Mouse (Mus musculus): ENCODE data around the gene Zfp386.
"Not testable (repeated sequence)": the region's sequence is repeated elsewhere in the genome, so short reads cannot be mapped to it uniquely, and the experiment has no call there.

Gene Zfp386

DNA sequence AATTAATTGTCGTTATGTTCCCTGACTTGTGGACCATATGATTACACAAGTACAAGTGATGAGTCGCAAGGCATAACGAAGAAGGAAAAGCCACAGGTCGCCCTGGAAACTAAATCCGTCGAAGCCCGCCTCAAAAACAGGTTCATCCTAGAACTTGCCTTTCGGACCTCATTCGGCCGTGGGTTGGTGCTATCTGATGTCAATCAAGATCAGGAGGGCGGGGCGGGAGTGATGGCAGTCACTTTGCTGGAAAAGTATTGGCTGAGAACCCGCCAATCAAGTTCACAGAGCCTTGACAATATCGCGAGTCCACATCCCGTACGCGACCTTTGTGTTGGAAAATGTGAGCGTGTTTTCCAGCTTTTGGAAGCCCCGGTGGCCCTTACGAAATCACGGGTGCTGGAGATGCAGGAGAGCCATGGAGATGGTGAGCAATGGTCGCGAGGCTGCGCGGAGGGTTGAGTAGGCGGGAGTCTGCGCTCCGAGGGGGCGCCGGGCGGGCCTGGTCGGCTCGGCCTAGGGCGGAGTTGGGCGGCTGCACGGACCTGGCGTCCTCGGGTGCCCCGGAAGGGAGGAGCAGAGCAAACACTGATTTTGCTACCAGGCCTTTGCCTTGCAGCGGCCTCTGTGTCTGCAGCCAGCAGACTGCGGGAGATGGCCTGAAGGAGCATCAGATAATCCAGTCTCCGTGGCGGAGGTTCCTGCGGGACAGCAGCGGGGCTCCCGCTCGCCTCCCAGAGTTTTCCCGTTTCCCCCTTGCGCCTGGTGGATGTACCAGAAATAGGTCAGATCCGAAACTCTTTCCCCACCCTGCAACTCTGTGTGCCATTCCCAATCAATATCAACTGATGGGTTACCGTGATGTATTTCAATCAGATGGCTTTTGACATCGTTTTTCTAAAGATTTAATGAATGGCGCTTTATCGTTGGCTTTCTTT lies at the start of gene Zfp386:
Gene Zfp386 (plus strand): TSS at position 285 of the 938 bp plus-strand sequence.
- peak; percentile 98 to 100 for DNase-seq

DNA sequence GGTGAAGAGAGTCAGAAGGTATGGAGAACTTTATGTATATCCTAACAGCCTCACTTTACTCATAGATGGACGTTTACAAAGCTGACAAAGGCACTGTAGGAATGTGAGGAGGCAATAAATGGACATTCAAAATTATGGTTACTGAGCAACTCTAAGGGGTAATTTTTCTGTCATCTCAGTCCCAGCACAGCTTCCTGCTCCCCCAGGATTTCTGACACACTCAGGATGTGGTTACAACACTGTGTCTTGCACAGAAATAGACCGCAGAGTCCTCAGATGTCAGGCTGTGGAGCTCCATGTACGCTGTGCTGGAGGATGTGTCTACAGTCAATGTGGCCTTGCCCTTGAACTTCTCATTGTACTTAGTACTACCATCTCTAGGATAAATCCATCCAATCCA lies 47.7 kb upstream of the Zfp386 start:
- not testable (repeated sequence) for DNase-seq

DNA sequence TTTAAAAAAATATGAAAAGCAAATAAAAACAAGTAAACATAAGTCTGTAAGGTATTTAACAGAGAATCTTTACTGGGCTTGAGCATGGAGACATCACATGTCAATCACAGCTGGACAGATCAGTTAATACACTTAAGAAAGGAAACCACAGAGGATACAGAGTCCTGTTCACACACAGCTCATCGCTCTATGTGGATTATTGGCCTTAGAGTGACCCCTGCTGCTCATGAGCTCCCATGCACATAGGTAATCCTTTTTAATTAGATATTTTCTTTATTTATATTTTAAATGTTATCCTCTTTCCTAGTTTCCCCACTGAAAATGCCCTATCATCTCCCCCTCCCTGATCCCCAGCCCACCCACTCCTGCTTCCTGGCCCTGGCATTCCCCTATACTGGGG lies 44.6 kb upstream of the Zfp386 start:
- DNase-seq, result not testable (repeated sequence)

DNA sequence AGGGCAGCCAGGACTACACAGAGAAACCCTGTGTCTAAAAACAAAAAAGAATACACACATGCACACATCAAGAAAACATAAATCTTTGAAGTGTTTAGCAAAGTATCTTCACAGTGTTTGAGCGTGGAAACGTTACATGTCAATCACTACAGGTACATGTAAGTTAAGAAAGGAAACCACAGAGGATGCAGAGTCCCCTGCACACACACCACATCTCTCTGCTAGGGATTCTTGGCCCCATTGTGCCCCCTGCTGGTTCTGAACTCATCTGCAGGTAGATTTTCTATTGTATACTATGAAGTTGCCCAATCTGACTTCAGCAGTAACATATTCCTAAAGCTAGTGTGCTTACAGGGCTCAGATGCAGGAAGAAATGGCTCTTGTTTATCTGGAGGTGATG lies 36.7 kb upstream of the Zfp386 start:
- no peak for DNase-seq

DNA sequence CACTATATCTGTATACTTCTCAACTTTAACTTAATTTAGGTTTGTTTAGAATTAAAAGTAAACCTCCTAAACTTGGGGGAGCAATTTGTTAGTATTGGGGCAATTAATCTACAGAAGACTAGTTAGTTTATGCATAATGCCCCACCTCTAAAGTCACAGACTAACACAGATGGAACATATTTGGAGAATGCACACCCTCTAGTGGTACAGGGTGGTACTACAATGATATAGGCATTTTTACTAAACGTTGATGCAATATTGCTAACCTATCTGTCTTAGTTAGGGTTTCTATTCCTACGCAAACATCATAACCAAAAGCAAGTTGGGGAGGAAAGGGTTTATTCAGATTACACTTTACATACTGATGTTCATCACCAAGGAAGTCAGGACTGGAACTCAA lies 19.4 kb upstream of the Zfp386 start:
- no peak for DNase-seq

- no peak for DNase-seq
Measured at GRCm38 (mm10) chr12:116035346-116035745, 12.2 kb upstream of the Zfp386 start.

GRCm38 (mm10) chr12:116044785-116045184 lies 2.7 kb upstream of the Zfp386 start:
- no peak for DNase-seq

- DNase-seq, result no peak
Measured at GRCm38 (mm10) chr12:116048766-116049165, 1.2 kb downstream of the Zfp386 start.

GRCm38 (mm10) chr12:116049236-116049635 lies 1.7 kb downstream of the Zfp386 start:
- DNase-seq, result no peak

DNA sequence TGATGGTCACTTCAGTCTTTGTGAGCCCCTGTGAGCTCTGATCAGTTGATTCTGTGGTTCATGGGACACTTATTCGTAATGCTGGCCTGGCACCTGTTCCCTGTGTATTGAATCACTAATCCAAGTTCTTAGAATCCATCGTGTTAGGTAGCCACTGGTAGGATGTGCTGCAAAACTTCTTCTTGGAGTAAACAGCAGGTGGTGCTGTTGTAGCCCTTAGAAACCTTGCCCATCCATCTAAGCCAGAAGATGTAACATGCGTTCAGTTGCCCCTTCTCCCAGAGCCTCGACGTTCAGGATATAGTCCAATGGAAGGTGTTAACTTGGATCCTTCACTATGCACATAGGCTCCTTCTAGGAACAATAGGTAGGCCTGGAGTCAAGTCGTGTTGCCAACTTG lies 2.2 kb downstream of the Zfp386 start:
- DNase-seq, result peak in 1 of 2 experiments; percentile 7

- no peak for DNase-seq
Measured at GRCm38 (mm10) chr12:116054342-116054741, 6.8 kb downstream of the Zfp386 start.

DNA sequence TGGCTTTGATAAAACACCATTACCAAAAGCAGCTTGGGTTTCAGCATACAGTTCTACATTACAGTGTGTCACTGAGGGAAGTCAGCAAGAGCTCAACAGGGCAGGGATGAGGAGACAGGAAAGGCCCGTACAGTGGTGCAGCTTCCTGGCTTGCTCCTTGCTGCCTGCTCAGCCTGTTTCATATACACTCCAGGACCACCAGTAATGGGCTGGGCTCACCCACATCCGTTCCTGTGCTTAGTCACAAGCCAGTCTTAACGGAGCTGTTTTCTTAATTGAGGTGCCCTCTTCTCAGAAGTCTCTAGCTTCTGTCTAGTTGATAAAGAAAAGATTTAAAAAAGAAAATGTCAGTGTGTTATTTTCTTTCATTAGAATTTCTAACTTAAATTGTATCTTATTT lies 8.6 kb downstream of the Zfp386 start:
- DNase-seq, result no peak

GRCm38 (mm10) chr12:116061561-116062193 lies 14.2 kb downstream of the Zfp386 start:
- no peak for DNase-seq

GRCm38 (mm10) chr12:116062194-116062583 lies 14.7 kb downstream of the Zfp386 start:
- DNase-seq, result no peak

DNA sequence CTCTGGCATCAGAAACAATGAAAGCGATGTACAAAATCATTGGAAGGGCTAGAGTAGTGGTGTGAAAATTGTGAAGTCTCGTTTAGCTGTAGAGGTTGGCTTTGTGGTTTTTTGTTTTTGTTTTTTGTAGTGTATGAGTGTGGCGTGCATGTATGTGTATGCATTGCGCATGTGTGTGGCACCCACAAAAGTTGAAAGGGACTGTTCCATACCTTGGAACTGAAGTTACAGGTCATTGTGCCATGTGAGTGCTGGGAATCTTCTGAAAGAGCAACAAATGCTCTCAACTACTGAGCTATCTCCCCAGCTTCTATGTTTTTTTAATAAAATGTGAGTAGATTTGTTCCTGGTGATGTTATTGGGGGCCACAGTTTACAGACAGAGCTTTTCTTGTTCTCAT lies 15.5 kb downstream of the Zfp386 start:
- DNase-seq, result no peak

DNA sequence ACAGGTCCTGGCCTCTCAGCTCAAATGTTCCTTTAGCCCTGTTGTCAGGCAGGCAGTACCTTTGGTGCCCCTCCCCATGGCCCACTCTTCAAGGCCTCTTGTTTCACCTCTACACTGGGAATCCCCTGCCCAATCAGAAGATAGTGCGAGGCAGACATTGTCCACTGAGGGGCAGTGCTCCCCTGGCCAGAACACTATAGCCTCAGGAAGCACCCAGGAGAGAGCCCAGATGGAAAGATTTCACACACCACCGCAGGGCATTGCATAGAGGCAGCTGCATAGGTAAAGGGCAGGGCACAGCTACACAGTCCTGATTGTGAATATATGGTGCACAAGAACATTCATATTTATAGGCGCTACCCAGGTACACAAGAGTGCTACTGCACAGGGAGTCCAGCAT lies 23.5 kb downstream of the Zfp386 start:
- DNase-seq, result peak; percentile 74 to 78

DNA sequence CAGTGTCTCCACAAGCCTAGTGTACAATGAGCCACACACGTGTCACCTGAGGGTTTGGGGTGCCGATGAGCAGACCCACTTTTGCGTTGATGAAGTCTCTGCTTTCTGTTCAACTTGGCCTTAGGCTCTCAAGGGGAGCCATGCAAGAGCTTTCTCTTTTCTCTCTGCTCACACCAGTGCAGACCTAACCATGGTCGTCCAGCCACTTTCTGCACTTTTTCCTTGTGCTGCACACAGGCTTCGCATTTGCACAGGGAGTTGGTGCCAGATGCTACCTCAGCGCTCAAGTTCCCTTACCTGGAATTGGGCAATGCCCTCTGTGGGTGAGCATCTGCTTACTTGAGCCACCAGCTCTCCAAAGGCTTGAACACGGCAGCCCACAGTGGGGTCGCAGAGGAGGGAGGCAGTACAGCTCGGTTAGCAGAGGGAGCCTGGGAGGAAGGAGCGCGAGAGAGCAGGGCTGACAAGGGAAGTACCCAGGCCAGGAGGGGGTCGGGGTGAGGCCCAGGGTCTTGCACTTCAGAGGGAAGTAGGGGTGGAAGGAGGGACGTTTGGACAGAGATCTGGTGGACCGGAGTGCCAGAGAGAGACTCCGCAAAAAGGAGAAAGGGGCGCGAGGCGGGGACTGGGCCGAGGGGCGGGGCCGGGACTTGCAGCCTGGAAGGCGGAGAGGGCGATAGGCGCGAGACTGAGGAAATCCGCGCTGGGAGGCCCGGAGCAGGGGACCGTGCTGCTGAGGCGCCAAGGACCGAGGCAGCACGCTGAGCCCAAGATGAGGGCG lies 29.7 kb downstream of the Zfp386 start, which contains the start of gene Vipr2:
Gene Vipr2 (plus strand): TSS at position 653 of the 781 bp plus-strand sequence.
- DNase-seq, result peak; percentile 76 to 77

- DNase-seq, result no peak
Measured at GRCm38 (mm10) chr12:116077855-116078366, 30.4 kb downstream of the Zfp386 start.

GRCm38 (mm10) chr12:116083125-116083524 lies 35.6 kb downstream of the Zfp386 start:
- DNase-seq, result no peak

DNA sequence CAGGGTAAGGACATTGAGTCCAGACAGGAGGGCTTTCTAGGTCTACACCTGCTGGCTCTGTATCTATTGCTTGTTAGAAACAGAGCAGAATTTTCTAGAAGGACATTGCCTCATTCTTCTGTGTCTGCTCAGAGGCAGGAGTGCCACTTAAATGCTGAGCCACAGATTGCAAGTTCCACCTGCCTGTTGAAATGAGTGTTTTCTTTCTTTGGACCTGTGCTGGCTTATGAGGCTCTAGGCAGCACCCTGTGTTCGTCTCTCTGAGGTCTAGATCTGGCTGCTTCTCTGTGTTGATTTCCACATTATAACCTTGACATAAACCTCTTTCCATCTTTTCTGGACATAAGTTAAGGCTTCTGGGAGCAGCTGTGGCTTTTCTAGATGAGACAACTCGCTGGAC lies 36.8 kb downstream of the Zfp386 start:
- no peak for DNase-seq

DNA sequence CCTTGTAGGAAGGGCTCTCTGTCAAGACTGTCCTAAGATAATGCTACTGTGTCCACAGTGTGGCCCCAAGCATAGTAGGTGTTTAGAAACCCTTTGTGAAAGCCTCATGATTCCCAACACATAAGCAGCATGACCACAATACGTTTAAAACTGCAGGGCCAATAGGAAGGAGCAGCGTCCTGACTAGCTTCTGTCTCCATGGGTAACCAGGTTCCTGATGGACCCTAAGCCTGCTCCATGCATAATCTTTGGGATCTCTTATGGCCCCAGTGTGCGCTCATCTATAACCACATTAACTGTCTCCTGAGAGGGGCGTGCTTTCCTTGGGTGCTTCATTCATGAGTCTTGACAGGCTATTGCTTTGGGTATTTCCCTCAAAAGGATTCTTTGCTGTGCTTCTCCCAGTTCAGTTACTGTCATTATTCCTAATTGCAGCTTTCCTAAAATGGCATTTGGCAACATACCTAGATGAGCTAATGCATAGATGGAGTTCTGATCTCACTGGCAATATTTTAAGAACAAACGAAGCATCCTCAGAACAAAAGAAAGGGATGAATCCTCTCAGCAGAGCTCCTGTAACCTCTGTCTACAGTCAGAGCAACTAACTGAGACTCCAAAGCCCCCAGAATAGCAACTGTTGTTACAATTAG lies 39.6 kb downstream of the Zfp386 start:
- peak in 1 of 2 experiments; percentile 38 for DNase-seq

DNA sequence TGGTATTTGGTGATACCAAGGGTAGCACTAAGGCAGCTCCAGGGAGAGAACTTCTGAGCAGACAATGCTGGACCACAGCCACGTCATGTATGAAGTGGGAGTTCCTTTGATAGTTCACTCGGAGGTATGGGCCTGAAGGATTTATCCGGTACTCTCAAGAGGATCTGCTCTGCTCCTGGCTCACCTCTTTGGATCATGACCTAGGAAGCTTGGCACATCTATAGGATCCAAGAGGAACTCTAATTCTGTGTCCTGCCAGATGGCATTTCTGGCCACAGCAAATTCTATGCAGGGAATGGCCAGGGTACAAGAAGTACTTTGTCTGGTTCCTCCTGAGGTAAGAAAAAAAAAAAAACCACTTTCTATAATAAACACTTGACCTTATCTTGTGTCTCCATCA lies 42.3 kb downstream of the Zfp386 start:
- peak; percentile 70 to 83 for DNase-seq
